Mouse (Mus musculus): ENCODE results near the gene Pfkfb2.

DNA sequence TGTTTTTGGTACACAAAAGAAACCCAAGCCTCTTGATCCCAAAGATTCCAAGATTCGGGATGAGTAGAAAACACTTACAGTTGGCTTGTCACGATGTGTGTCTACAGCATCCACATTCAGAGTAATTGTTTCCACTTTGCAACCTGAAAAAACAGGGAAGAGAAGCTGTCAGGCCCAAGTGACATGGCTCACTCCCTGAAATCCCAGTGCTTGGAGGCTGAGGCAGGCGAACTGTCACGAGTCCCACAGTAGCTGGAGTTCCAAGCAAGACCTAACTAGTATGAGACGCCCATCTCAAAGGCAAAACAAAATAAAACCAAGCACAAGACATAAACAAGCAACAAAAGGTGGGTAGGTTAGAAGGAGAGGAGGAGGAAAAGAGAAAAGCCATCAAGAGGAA is 30.5 kb downstream of the Pfkfb2 start:
- TF ChIP-seq CTCF (IDR thresholded peaks at IDR 0.05 in 2 of 3, conservative IDR thresholded peaks at IDR 0.05 in 1 of 3; ENCODE audit: control insufficient read depth in 1 of 3, insufficient read depth in 1 of 3, low read depth in 2 of 3, low read length in 3 of 3, poor library complexity in 1 of 3, severe bottlenecking in 1 of 3): no peak
- TF ChIP-seq POLR2A (IDR thresholded peaks at IDR 0.05; ENCODE audit: control insufficient read depth in 1 of 2, insufficient read depth in 1 of 2, low read depth in 1 of 2, low read length in 2 of 2, poor library complexity in 1 of 2): no peak
- no peak for TF ChIP-seq MAZ (IDR thresholded peaks at IDR 0.05; ENCODE audit: low read depth, low read length)
- TF ChIP-seq TBP (IDR thresholded peaks at IDR 0.05; ENCODE audit: low read depth, low read length): no peak
- no peak for TF ChIP-seq ELF1 (IDR thresholded peaks at IDR 0.05; ENCODE audit: low read depth, low read length)
